In genomic region chr10:31608441-31609065, GRCm38 (mm10) we compare ENCODE assay signal across 8 mouse cellular contexts. TPM values are rescaled to one million over a fixed set of nuclear protein-coding genes. Genes with fewer than 3 reads are reported as not detected.
A peak's percentile ranks its signal among the peaks of the same experiment; 100 is the strongest.
DNase-seq lines count a peak whose midpoint lies in the region; ATAC-seq and TF ChIP-seq lines count a peak whose summit lies in the region.

No protein-coding gene starts in this region.

- ATAC-seq in forebrain, embryonic 16.5 days: peak; percentile 54
- peak; percentile 61 for ATAC-seq in hindbrain, embryonic 14.5 days (ENCODE audit: low FRiP score)

- peak; percentile 54 for DNase-seq in ovary, postnatal 36 days (ENCODE audit: low spot score)
- DNase-seq in ovary, adult 18-20 months (ENCODE audit: low spot score): no peak
- peak; percentile 51 for DNase-seq in cerebellum, adult 11-12 months
- no peak for DNase-seq in hindbrain, embryonic 14.5 days (ENCODE audit: low spot score)
- DNase-seq in liver, adult 2 months (ENCODE audit: extremely low read depth, low read depth, low spot score): no peak
- DNase-seq in neural tube, embryonic 10.5 days (ENCODE audit: extremely low spot score, low spot score): peak; percentile 63
- DNase-seq in T-cell, adult 2 months (ENCODE audit: low spot score): no peak

- H3K27me3 ChIP-seq in forebrain, embryonic 16.5 days (replicated peaks; ENCODE audit: control insufficient read depth, insufficient read depth, low read length): no peaks in the 10 kb centered on the region
- no peaks in the 10 kb centered on the region for H3K27me3 ChIP-seq in hindbrain, embryonic 14.5 days (ENCODE audit: control insufficient read depth, insufficient read depth, low read length)
- H3K27me3 ChIP-seq in liver, adult 2 months (ENCODE audit: control insufficient read depth, insufficient read depth, low read length): no peaks in the 10 kb centered on the region; the same call in 1 of the 2 replicates

- H3K79me2 ChIP-seq in liver, adult 2 months (ENCODE audit: control insufficient read depth, insufficient read depth, low read length): peaks cover 29% of the 10 kb centered on the region

- TF ChIP-seq POLR2A in liver, adult 2 months (IDR thresholded peaks at IDR 0.05; ENCODE audit: extremely low read depth, insufficient read depth, low read length): no peak

- peak overlapping the region; percentile 97 for H3K9ac ChIP-seq in forebrain, embryonic 16.5 days (replicated peaks; ENCODE audit: low read depth, low read length)
- peak overlapping the region; percentile 99 for H3K9ac ChIP-seq in hindbrain, embryonic 14.5 days
- H3K9ac ChIP-seq in liver, adult 2 months (ENCODE audit: low read depth, low read length): peak overlapping the region; percentile 99

- no peaks in the 10 kb centered on the region for H3K36me3 ChIP-seq in forebrain, embryonic 16.5 days (ENCODE audit: control insufficient read depth, insufficient read depth)
- H3K36me3 ChIP-seq in hindbrain, embryonic 14.5 days (replicated peaks; ENCODE audit: control insufficient read depth, insufficient read depth): no peaks in the 10 kb centered on the region
- no peaks in the 10 kb centered on the region for H3K36me3 ChIP-seq in liver, adult 2 months (ENCODE audit: control insufficient read depth, insufficient read depth, low read length)

- TF ChIP-seq CTCF in liver, adult 2 months (IDR thresholded peaks at IDR 0.05; ENCODE audit: low read depth, low read length): no peak

- H3K4me2 ChIP-seq in forebrain, embryonic 16.5 days (ENCODE audit: low read length): peak overlapping the region; percentile 63
- peak overlapping the region; percentile 90 for H3K4me2 ChIP-seq in hindbrain, embryonic 14.5 days (replicated peaks)

- H3K9me3 ChIP-seq in forebrain, embryonic 16.5 days (ENCODE audit: control insufficient read depth, low read length): no peaks in the 10 kb centered on the region
- H3K9me3 ChIP-seq in hindbrain, embryonic 14.5 days (ENCODE audit: control insufficient read depth, low read length): no peaks in the 10 kb centered on the region

- H3K4me3 ChIP-seq in forebrain, embryonic 16.5 days (replicated peaks; ENCODE audit: low read length): peak overlapping the region; percentile 76
- peak overlapping the region; percentile 96 for H3K4me3 ChIP-seq in hindbrain, embryonic 14.5 days (replicated peaks; ENCODE audit: low read length)
- peak overlapping the region; percentile 69 for H3K4me3 ChIP-seq in liver, adult 2 months (ENCODE audit: insufficient read depth, low read depth, low read length)

- WGBS in forebrain, embryonic 16.5 days: under 1% methylated on average over 41 of the region's 60 CpGs
- under 1% methylated on average over 43 of the region's 60 CpGs for WGBS in hindbrain, embryonic 14.5 days
- WGBS in liver, adult 2 months: 2% methylated on average over 58 of the region's 60 CpGs

- H3K27ac ChIP-seq in forebrain, embryonic 16.5 days (ENCODE audit: low read length): peak overlapping the region; percentile 69
- peak overlapping the region; percentile 86 for H3K27ac ChIP-seq in hindbrain, embryonic 14.5 days
- peak overlapping the region; percentile 100 for H3K27ac ChIP-seq in liver, adult 2 months (replicated peaks; ENCODE audit: insufficient read depth, low read depth, low read length)

- H3K4me1 ChIP-seq in forebrain, embryonic 16.5 days (replicated peaks; ENCODE audit: control insufficient read depth, insufficient read depth, low read length): peaks cover 31% of the 10 kb centered on the region
- peaks cover 34% of the 10 kb centered on the region for H3K4me1 ChIP-seq in hindbrain, embryonic 14.5 days (replicated peaks; ENCODE audit: control insufficient read depth, insufficient read depth, low read length)
- peaks cover 14% of the 10 kb centered on the region for H3K4me1 ChIP-seq in liver, adult 2 months (ENCODE audit: control insufficient read depth, insufficient read depth, low read length)

RNA-seq across cellular contexts. Expression of gene Rnf217, which starts 0.4 kb away (rescaled TPM):
- polyA plus RNA-seq in forebrain, embryonic 16.5 days (2015; fragmentation: Nextera tagmentation; extraction: Ambion mirVana): 1.6 and 2.0 TPM in 2 replicates
- polyA plus RNA-seq in hindbrain, embryonic 14.5 days (2014; fragmentation: Nextera tagmentation; extraction: Ambion mirVana): 3.2 and 3.4 TPM in 2 replicates
- 7.8 and 8.0 TPM in 2 replicates for total RNA-seq in liver, adult 2 months (2014; rRNA removed)
- 2.4 and 3.5 TPM in 2 replicates for polyA plus RNA-seq in liver, adult 2 months (2012; rRNA removed)

Comparison
In these comparisons a context has a peak if more than half of its experiments do, and no peak if none do; other contexts are left out.
1. DNase-seq: peak in ovary, postnatal 36 days (single experiment), cerebellum, adult 11-12 months (single experiment) and neural tube, embryonic 10.5 days (single experiment); none in ovary, adult 18-20 months (single experiment), hindbrain, embryonic 14.5 days (single experiment), liver, adult 2 months (single experiment) and T-cell, adult 2 months (single experiment).
2. Peak in every context shown above with its lines, with median percentiles within 50 percentile points of each other: H3K27ac ChIP-seq, H3K4me3 ChIP-seq and H3K9ac ChIP-seq.